Mouse (Mus musculus) stomach, embryonic 15.5 days (tissue): ENCODE data around the gene Mmp21. TPM values are rescaled to one million over a fixed set of nuclear protein-coding genes. Genes with fewer than 3 reads are reported as not detected.
A peak's percentile ranks its signal among the peaks of the same experiment; 100 is the strongest.

Experiments
- ATAC-seq: fragments of 200-750 bp; cut with Nextera tagmentation; 2 replicates; pipeline ENCODE4 v1.8.0; 2017; ENCODE audit warnings: low read depth, moderate number of reproducible peaks, moderate TSS enrichment; ENCODE audit not compliant: insufficient read depth, low FRiP score
- H3K27ac ChIP-seq: fragments of 300-500 bp; sonication (generic); 2 replicates; pipeline ENCODE4 v1.5.1; 2015; ENCODE audit warnings: mild to moderate bottlenecking, inconsistent platforms
- H3K27me3 ChIP-seq: fragments of 300-500 bp; sonication (generic); replicated peaks from 2 replicates; pipeline ENCODE4 v1.6.1; 2015; ENCODE audit warnings: inconsistent platforms
- H3K36me3 ChIP-seq: fragments of 300-500 bp; sonication (generic); 2 replicates; pipeline ENCODE4 v1.6.1; 2015; ENCODE audit warnings: inconsistent platforms
- H3K4me1 ChIP-seq: fragments of 300-500 bp; sonication (generic); 2 replicates; pipeline ENCODE4 v1.6.1; 2015; ENCODE audit warnings: inconsistent platforms
- H3K4me2 ChIP-seq: fragments of 300-500 bp; sonication (generic); 2 replicates; pipeline ENCODE4 v1.6.1; 2015; ENCODE audit warnings: mild to moderate bottlenecking, inconsistent platforms
- H3K4me3 ChIP-seq: fragments of 300-500 bp; sonication (generic); replicated peaks from 2 replicates; pipeline ENCODE4 v1.5.1; 2015; ENCODE audit warnings: inconsistent platforms
- H3K9ac ChIP-seq: fragments of 300-500 bp; sonication (generic); 2 replicates; pipeline ENCODE4 v1.6.1; 2015; ENCODE audit warnings: inconsistent platforms
- H3K9me3 ChIP-seq: fragments of 300-500 bp; sonication (generic); 2 replicates; pipeline ENCODE4 v1.6.1; 2016; ENCODE audit warnings: inconsistent platforms
- WGBS: fragments of 180-500 bp; shearing (Covaris S2); methylation state at CpG from one replicate; pipeline ENCODE4 v1.1.7; 2015; 5-methylcytosine and 5-hydroxymethylcytosine counted together
- polyA plus RNA-seq: library from polyadenylated mRNA; unstranded; fragments of >200 nt; fragmentation: Nextera tagmentation; extraction: Ambion mirVana; gene quantifications from 2 replicates; pipeline ENCODE4 v1.2.1, GENCODE M21; 2015

Gene Mmp21
- not detected in 2 replicates for polyA plus RNA-seq

GRCm38 (mm10) chr7:133679961-133680360, at the start of gene Mmp21:
Gene Mmp21, minus strand, starts transcription at chr7:133680061.
- Histone ChIP-seq H3K4me2 (no peak within 1 kb of the TSS), H3K4me3 (no peak within 1 kb of the TSS), H3K4me1 (no peaks in the 10 kb centered on the region), H3K36me3 (0 out of 2 replicates have a peak, but pooled peaks cover 5% of the 10 kb centered on the region), H3K27me3 (no peaks in the 10 kb centered on the region), H3K9ac (no peak within 1 kb of the TSS), H3K9me3 (no peaks in the 10 kb centered on the region), H3K27ac (no peak within 1 kb of the TSS)
- WGBS = 70% methylated on average over 3 of the region's 3 CpGs
- ATAC-seq = no peak

GRCm38 (mm10) chr7:133729351-133729750, 49.5 kb upstream of the Mmp21 start:
- Histone ChIP-seq H3K36me3 (peaks cover 5% of the 10 kb centered on the region; the same call in 1 of the 2 replicates), H3K4me1 (no peaks in the 10 kb centered on the region), H3K4me3 (no peak overlapping the region), H3K4me2 (no peak overlapping the region), H3K27me3 (no peaks in the 10 kb centered on the region), H3K27ac (no peak overlapping the region), H3K9me3 (no peaks in the 10 kb centered on the region), H3K9ac (no peak overlapping the region)
- ATAC-seq = no peak
- 71% methylated on average over 5 of the region's 5 CpGs for WGBS

GRCm38 (mm10) chr7:133727027-133727426, 47.2 kb upstream of the Mmp21 start:
- ATAC-seq = no peak
- Histone ChIP-seq H3K4me2 (no peak overlapping the region), H3K27me3 (no peaks in the 10 kb centered on the region), H3K9ac (no peak overlapping the region), H3K9me3 (no peaks in the 10 kb centered on the region), H3K4me3 (no peak overlapping the region), H3K27ac (no peak overlapping the region), H3K36me3 (peaks cover 16% of the 10 kb centered on the region), H3K4me1 (no peaks in the 10 kb centered on the region)
- WGBS = 73% methylated on average over 6 of the region's 6 CpGs

- no peak overlapping the region for H3K27ac ChIP-seq
- no peaks in the 10 kb centered on the region for H3K4me1 ChIP-seq
- H3K36me3 ChIP-seq = peaks cover 27% of the 10 kb centered on the region
- H3K27me3 ChIP-seq = no peaks in the 10 kb centered on the region
- no peaks in the 10 kb centered on the region for H3K9me3 ChIP-seq
- WGBS = 78% methylated on average over 10 of the region's 10 CpGs
- ATAC-seq = no peak
- H3K4me2 ChIP-seq = no peak overlapping the region
- H3K4me3 ChIP-seq = no peak overlapping the region
- no peak overlapping the region for H3K9ac ChIP-seq
Observed at GRCm38 (mm10) chr7:133725571-133725970, 45.7 kb upstream of the Mmp21 start.

GRCm38 (mm10) chr7:133724844-133725243, 45.0 kb upstream of the Mmp21 start:
- H3K9ac ChIP-seq = no peak overlapping the region
- no peaks in the 10 kb centered on the region for H3K27me3 ChIP-seq
- no peak overlapping the region for H3K4me3 ChIP-seq
- no peaks in the 10 kb centered on the region for H3K9me3 ChIP-seq
- 88% methylated on average over 10 of the region's 10 CpGs for WGBS
- H3K4me1 ChIP-seq = no peaks in the 10 kb centered on the region
- no peak for ATAC-seq
- peaks cover 34% of the 10 kb centered on the region for H3K36me3 ChIP-seq
- H3K27ac ChIP-seq = no peak overlapping the region
- H3K4me2 ChIP-seq = no peak overlapping the region

GRCm38 (mm10) chr7:133720616-133721015, 40.8 kb upstream of the Mmp21 start:
- ATAC-seq = no peak
- Histone ChIP-seq H3K9ac (no peak overlapping the region), H3K4me2 (no peak overlapping the region), H3K27me3 (no peaks in the 10 kb centered on the region), H3K4me1 (no peaks in the 10 kb centered on the region), H3K27ac (no peak overlapping the region), H3K36me3 (peaks cover 66% of the 10 kb centered on the region), H3K4me3 (no peak overlapping the region), H3K9me3 (no peaks in the 10 kb centered on the region)
- 84% methylated on average over 11 of the region's 11 CpGs for WGBS

GRCm38 (mm10) chr7:133718580-133718979, 38.7 kb upstream of the Mmp21 start:
- H3K4me3 ChIP-seq = no peak overlapping the region
- no peak for ATAC-seq
- H3K4me2 ChIP-seq = no peak overlapping the region
- H3K9ac ChIP-seq = no peak overlapping the region
- H3K27me3 ChIP-seq = no peaks in the 10 kb centered on the region
- no peak overlapping the region for H3K27ac ChIP-seq
- no peaks in the 10 kb centered on the region for H3K4me1 ChIP-seq
- 95% methylated on average over 1 of the region's 1 CpGs for WGBS
- H3K36me3 ChIP-seq = peaks cover 70% of the 10 kb centered on the region
- H3K9me3 ChIP-seq = no peaks in the 10 kb centered on the region

GRCm38 (mm10) chr7:133715387-133715786, 35.5 kb upstream of the Mmp21 start:
- H3K4me2 ChIP-seq = no peak overlapping the region
- no peaks in the 10 kb centered on the region for H3K4me1 ChIP-seq
- H3K4me3 ChIP-seq = no peak overlapping the region
- no peak overlapping the region for H3K27ac ChIP-seq
- WGBS = 90% methylated on average over 4 of the region's 4 CpGs
- ATAC-seq = no peak
- H3K36me3 ChIP-seq = peaks cover 49% of the 10 kb centered on the region
- H3K9ac ChIP-seq = no peak overlapping the region
- H3K9me3 ChIP-seq = no peaks in the 10 kb centered on the region
- H3K27me3 ChIP-seq = no peaks in the 10 kb centered on the region

GRCm38 (mm10) chr7:133707301-133707700, 27.4 kb upstream of the Mmp21 start:
- Histone ChIP-seq H3K27me3 (no peaks in the 10 kb centered on the region), H3K4me2 (no peak overlapping the region), H3K9me3 (no peaks in the 10 kb centered on the region), H3K9ac (no peak overlapping the region), H3K27ac (no peak overlapping the region), H3K36me3 (no peaks in the 10 kb centered on the region), H3K4me3 (no peak overlapping the region), H3K4me1 (peaks cover 7% of the 10 kb centered on the region)
- ATAC-seq = no peak
- WGBS = 86% methylated on average over 2 of the region's 2 CpGs

- no peaks in the 10 kb centered on the region for H3K4me1 ChIP-seq
- no peak overlapping the region for H3K4me2 ChIP-seq
- H3K36me3 ChIP-seq = no peaks in the 10 kb centered on the region
- H3K27me3 ChIP-seq = no peaks in the 10 kb centered on the region
- H3K4me3 ChIP-seq = no peak overlapping the region
- WGBS = 92% methylated on average over 7 of the region's 7 CpGs
- H3K9me3 ChIP-seq = no peaks in the 10 kb centered on the region
- no peak overlapping the region for H3K27ac ChIP-seq
- H3K9ac ChIP-seq = no peak overlapping the region
- no peak for ATAC-seq
Observed at GRCm38 (mm10) chr7:133703906-133704305, 24.0 kb upstream of the Mmp21 start.

GRCm38 (mm10) chr7:133702333-133702732, 22.5 kb upstream of the Mmp21 start:
- Histone ChIP-seq H3K27ac (no peak overlapping the region), H3K9me3 (no peaks in the 10 kb centered on the region), H3K4me3 (no peak overlapping the region), H3K9ac (no peak overlapping the region), H3K4me2 (no peak overlapping the region), H3K36me3 (no peaks in the 10 kb centered on the region), H3K4me1 (no peaks in the 10 kb centered on the region), H3K27me3 (no peaks in the 10 kb centered on the region)
- 67% methylated on average over 10 of the region's 10 CpGs for WGBS
- peak; percentile 78 for ATAC-seq

GRCm38 (mm10) chr7:133701366-133701765, 21.5 kb upstream of the Mmp21 start:
- WGBS = 89% methylated on average over 7 of the region's 7 CpGs
- no peaks in the 10 kb centered on the region for H3K27me3 ChIP-seq
- ATAC-seq = no peak

GRCm38 (mm10) chr7:133699885-133700284, 20.0 kb upstream of the Mmp21 start:
- Histone ChIP-seq H3K4me3 (no peak overlapping the region), H3K27me3 (no peaks in the 10 kb centered on the region), H3K9me3 (no peaks in the 10 kb centered on the region), H3K4me2 (no peak overlapping the region), H3K36me3 (no peaks in the 10 kb centered on the region), H3K9ac (no peak overlapping the region), H3K4me1 (no peaks in the 10 kb centered on the region), H3K27ac (no peak overlapping the region)
- no peak for ATAC-seq
- 81% methylated on average over 4 of the region's 4 CpGs for WGBS

More at GRCm38 (mm10) chr7:133701366-133701765, 21.5 kb upstream of the Mmp21 start:
- H3K9me3 ChIP-seq = no peaks in the 10 kb centered on the region
- no peak overlapping the region for H3K4me3 ChIP-seq
- H3K36me3 ChIP-seq = no peaks in the 10 kb centered on the region
- no peak overlapping the region for H3K9ac ChIP-seq
- no peak overlapping the region for H3K4me2 ChIP-seq
- H3K4me1 ChIP-seq = no peaks in the 10 kb centered on the region
- no peak overlapping the region for H3K27ac ChIP-seq
